Mouse (Mus musculus) testis, postnatal 14 days (tissue): ENCODE results near the gene Ly6g6d.
A peak's percentile ranks its signal among the peaks of the same experiment; 100 is the strongest.
"Not testable (repeated sequence)": the region's sequence is repeated elsewhere in the genome, so short reads cannot be mapped to it uniquely, and the experiment has no call there.

Experiments
- DNase-seq: peaks from one replicate; pipeline ENCODE4 v3.0.0; 2021; ENCODE audit warnings: low spot score

Ly6g6d gene

GRCm38 (mm10) chr17:35048149-35048931, 29.5 kb downstream of the Ly6g6d start:
- no peak for DNase-seq

GRCm38 (mm10) chr17:35047688-35048087, 30.2 kb downstream of the Ly6g6d start:
- DNase-seq: no peak

GRCm38 (mm10) chr17:35046681-35047455, 31.0 kb downstream of the Ly6g6d start, which contains the start of gene Msh5:
TSS of gene Msh5 (minus strand) at chr17:35046745.
- DNase-seq: peak; percentile 98

GRCm38 (mm10) chr17:35045807-35046680, 31.8 kb downstream of the Ly6g6d start:
- DNase-seq: no peak

- no peak for DNase-seq
Observed at GRCm38 (mm10) chr17:35044904-35045806, 32.7 kb downstream of the Ly6g6d start.

GRCm38 (mm10) chr17:35043794-35044193, 34.1 kb downstream of the Ly6g6d start:
- DNase-seq: no peak

GRCm38 (mm10) chr17:35039121-35039873, 38.6 kb downstream of the Ly6g6d start:
- DNase-seq: no peak

- DNase-seq: no peak
Observed at GRCm38 (mm10) chr17:35034896-35035295, 43.0 kb downstream of the Ly6g6d start.

GRCm38 (mm10) chr17:35033703-35034102, 44.2 kb downstream of the Ly6g6d start:
- DNase-seq: not testable (repeated sequence)

GRCm38 (mm10) chr17:35032323-35032870, 45.5 kb downstream of the Ly6g6d start:
- DNase-seq: no peak

GRCm38 (mm10) chr17:35031880-35032279, 46.0 kb downstream of the Ly6g6d start:
- DNase-seq: no peak

- DNase-seq: no peak
Observed at GRCm38 (mm10) chr17:35031272-35031671, 46.6 kb downstream of the Ly6g6d start.

- no peak for DNase-seq
Observed at GRCm38 (mm10) chr17:35029691-35030532, 48.0 kb downstream of the Ly6g6d start.

- no peak for DNase-seq
Observed at GRCm38 (mm10) chr17:35028315-35028714, 49.5 kb downstream of the Ly6g6d start.

- DNase-seq: no peak
Observed at GRCm38 (mm10) chr17:35027277-35028068, 50.4 kb downstream of the Ly6g6d start, which contains the start of gene Sapcd1. TSS of gene Sapcd1 (minus strand) at chr17:35028016.

GRCm38 (mm10) chr17:35026206-35026605, 51.7 kb downstream of the Ly6g6d start:
- no peak for DNase-seq

- DNase-seq: no peak
Observed at GRCm38 (mm10) chr17:35024691-35025488, 53.0 kb downstream of the Ly6g6d start.
